Mouse (Mus musculus): ENCODE data around the gene Ppp4r3a.

The Ppp4r3a gene

DNA sequence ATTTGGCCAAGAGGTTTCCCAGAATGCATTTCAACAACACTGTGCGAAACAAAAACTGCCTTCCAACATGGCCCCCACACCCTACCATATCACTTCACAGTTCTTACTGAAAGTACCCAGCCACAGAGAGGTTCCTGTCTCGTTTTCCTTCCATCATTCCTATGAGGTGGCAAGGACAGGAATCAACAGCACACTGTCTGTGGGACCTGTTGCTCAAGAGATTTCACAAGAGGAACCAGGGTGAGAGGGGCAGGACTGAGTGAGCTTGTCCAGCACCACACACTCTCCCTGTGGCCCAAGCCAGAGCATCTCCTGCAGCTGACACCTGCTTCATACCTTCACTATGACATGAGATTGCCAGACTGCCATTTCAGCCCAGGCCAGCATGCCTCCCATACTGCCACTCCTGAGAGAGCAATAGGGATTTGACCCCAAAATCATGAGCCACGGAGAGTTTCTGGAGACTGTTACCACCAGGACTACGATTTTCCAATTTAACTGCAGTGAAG, 93.7 kb downstream of the Ppp4r3a start:
- no peak for DNase-seq
